Mouse (Mus musculus): ENCODE measurements around the gene Ccdc80.

Gene Ccdc80

DNA sequence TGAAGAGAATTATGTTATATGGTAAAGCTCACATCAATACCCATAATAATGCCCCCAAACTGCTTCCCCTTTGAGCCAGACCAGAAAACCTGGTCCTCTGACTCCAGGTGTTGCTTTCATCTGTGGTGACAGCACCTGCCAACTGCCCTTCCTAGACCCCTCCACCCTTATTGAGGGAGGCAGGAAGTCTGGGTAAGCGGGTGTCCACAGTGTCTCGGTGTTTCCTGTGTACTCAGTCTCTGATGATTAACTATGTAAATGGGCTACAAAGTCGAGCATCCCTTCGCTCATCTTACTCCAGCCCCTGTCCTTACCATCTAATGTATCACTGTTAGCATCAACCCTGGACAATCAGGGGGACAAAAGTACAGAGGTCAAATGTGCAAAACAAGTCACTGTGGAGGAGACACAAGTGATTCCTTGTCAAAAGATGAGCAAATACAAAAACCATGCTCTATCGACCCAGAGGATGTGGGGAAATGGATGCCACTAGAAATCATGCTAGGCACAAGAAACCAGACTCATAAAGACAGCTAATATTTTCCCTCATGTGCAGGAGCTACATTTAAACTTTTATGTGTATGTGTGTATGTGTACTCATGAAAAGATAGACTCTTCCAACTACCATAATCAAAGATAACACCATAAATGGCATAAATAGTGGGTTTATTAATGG, 15.1 kb downstream of the Ccdc80 start:
- in situ Hi-C loops (cut with MboI; ENCODE audit: unreplicated experiment in 2 of 2), result no loop called here

DNA sequence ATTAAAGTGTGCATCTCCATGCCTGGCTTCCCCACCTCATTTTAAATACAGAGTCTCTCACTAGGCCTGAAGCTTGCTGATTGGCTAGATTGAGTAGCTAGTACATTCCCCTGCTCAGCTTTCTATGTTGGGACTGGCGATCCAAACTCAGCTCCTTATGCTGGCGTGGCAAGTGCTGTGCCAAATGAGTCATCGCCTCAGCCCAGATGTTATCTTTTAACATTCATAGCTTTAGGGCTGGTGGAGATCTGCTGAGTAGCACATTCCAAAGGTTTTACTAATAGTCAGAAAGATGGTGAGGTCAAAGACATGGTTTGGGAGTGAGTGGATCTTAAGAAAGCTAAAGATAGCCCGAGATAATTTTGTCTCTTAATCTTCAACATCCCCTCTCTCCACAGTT, 17.3 kb downstream of the Ccdc80 start:
- in situ Hi-C loops (cut with MboI; ENCODE audit: unreplicated experiment in 2 of 2), result no loop called here

DNA sequence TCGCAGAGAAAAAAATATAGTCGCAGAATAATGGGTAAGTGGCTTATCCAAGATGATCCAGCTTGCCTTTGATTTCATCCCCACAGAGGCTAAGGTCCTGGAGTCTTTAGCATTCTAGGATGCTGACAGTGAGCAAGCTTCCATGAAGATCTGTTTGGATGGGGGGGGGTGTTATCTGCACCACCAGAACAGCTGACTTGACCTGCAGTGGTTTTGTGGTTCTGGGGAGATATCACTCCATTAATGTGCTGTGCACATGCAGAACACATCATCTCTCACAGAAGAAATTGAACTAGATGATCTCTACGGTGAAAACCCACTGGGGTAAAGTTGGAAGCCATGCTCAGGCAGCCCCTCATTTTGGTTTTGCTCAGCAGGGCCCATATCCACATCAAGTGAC, 24.0 kb downstream of the Ccdc80 start:
- in situ Hi-C loops (cut with MboI; ENCODE audit: unreplicated experiment in 2 of 2), result no loop called here

DNA sequence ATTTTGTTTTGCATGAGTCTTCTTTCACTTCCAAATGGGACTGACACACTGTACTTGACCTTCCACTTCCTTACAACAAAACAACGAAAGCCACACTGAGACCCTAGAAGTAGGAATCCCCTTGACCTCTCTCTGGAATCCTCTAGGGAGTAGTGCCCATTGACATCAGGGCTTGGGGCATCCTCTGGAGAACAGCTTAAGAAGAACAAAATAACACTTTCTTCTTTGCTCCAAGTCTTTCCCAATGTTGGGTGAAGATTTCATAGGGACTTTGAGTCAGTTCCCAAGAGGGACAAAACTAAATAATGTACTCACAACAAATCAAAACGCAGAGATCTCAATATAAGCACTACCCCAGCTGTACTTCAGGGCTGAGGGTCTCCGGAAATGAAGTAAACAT, 25.6 kb downstream of the Ccdc80 start:
- in situ Hi-C loops (cut with MboI; ENCODE audit: unreplicated experiment in 2 of 2), result no loop called here

DNA sequence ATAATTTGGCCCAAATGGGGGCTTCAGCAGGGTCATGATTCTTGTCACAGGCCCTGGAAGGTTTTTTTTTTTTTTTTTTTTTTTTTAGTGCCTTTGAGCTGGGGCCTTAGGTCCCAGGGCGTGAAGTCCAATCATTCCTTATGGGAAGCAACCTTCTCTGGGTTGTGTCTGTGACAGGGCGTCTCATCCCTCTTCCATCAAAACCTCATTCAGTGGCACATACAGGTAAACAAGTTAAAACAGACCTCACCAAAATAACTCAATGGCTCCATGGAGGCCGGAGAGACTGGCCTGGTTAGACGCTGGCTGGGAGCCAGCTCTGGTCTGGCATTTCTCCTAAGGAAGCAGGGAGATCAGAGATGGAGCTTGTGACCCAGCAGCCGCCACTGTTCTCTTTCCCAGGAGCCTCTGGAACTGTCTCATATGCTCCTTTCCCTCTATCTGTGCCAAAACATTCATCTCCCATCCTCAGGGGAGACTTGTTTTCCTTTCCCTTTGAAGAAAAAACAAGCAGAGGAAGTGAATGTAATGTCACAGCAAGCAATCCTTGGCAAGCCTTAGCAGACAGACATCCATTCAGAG, 27.7 kb downstream of the Ccdc80 start:
- in situ Hi-C loops (cut with MboI; ENCODE audit: unreplicated experiment in 2 of 2), result no loop called here

DNA sequence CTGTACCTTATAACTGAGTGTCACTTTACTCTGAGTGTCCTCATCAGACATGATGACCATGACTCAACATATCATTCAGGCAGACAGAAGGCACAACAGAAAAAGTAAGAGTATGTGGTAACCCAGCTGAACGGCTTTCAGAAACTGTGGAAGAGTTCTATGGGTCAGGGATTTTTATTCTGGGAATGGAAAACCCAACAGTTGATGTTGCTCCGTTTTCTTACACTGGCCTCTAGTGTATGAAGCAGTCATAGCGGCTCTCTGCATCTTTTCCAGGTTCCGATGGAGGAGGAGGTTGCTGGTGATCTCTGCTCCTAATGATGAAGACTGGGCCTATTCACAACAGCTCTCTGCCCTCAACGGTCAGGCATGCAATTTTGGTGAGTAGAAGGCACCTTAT, 29.4 kb downstream of the Ccdc80 start:
- in situ Hi-C loops (cut with MboI; ENCODE audit: unreplicated experiment in 2 of 2), result no loop called here

DNA sequence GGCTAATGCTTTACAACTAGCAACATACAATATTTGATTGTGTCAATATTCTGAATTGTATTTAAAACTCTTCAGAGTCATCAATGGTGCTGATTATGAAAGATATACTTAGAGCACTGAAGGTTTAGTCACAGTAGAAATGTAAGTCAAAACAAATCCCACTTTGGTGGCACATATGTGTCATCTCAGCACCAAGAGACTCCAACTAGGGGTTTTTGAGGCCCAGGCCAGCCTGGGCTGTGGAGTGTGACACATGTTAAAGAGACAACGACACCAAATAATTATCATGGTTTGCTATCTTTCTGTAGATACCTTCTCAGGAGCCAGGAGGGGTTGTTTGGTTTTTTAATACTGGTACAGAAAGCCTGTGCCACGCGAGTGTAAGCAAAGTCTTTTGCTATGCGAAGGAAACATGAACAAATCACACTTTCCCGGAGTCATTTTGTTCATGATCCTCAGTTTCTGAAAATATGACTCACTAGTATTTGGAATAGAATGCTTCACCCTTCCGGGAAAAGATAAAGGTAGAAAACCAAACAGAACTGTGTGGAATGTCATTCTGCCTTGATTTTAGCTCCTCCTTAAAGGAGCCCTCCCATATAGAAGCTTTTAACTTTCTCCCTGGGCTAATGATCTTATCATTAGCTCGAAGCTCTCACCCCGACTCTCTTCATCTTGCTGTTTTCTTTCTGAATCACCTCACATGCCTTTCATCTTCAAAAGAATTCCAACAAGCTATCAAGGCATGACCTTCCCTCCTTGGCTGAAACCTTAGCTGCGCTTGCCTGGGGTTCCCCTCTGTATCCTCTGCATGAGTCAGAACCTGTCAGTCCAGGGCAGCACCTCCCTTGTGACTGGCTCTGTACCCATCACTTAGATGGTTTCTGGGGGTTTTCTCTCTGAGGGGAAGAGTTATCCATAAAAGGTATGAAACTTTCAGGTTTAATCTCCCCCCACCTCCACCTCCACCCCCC, 31.3 kb downstream of the Ccdc80 start:
- in situ Hi-C loops (cut with MboI; ENCODE audit: unreplicated experiment in 2 of 2), result no loop called here

DNA sequence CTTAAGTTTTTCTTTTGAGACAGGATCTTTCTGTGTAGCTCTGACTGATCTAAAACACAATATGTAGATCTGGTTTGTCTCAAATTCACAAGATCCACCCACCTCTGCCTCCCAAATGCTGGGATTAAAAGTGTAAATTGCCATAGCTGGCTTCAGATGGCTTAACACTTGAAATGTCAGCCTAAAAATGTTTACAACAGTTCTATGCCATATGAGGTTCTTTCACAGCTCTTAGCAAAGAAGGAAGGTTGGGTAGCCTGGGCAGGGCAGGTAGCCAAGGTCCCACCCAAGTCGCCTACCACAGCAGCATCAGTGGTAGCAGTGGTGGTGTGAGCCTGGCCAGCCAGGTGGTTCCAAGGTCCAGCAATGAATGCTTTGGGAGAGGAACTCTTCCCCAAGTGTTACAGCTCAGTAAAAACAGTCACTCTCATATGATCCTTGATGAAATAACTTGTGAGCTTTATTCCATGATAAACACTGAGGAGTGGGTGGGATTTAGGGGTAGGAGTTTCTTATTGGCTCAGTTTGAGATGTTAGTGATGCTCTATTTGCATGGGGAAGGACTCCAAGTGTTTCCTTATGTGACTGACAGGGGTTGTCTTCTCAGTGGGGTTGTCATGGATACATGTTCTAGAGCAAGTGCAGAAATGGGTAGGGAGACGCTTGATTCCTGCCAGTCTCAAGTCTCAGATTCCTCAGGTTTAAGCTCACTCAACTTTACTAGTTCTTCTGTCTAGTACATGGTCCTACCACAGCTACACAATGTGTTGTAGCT, 34.9 kb downstream of the Ccdc80 start:
- in situ Hi-C loops (cut with MboI; ENCODE audit: unreplicated experiment in 2 of 2), result no loop called here

DNA sequence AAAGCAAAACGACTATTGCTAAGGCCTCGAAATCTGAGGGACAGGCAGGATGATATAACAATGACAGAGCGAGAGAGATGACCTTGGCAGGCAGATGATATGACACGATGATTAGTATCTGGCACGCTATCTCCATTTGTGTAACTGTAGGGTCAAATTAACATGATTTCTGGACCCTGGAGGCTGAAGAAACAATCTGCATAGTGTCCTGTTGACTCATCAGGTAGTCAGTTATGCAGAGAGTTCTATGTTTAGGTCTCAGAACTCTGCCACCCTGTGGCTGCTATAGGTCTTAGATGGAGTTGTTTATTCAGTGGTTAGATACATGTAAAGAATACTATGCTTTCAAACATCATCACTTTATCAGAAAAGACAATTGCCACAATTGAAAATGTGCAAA, 48.5 kb downstream of the Ccdc80 start:
- in situ Hi-C loops (cut with MboI; ENCODE audit: unreplicated experiment in 2 of 2), result loop anchor here (10.0 kb wide), 2 partner anchors 377 to 417 kb away; partner anchors contain the start of genes Cd200r1 (in 1 of the 2) and Nepro (in 1 of the 2)

DNA sequence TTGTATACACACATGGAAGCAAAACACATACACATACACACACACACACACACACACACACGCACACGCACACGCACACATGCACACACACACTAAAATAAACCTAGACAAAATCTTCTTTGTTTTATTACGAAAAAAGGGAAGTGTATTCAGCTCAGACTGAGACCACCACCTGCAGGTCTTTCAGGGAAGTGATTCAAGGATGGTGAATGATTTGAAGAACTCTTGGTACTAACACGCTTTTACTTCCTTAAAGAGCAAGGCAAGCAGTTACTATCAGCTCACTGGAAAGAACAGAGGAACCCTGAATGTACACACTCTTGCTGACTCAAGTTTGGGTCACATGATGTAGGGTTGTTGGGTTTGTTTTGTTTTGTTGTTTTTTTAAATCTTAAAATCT, 49.4 kb downstream of the Ccdc80 start:
- in situ Hi-C loops (cut with MboI; ENCODE audit: unreplicated experiment in 2 of 2), result loop anchor here (10.0 kb wide), 2 partner anchors 378 to 418 kb away; partner anchors contain the start of genes Cd200r1 (in 1 of the 2) and Nepro (in 1 of the 2)

DNA sequence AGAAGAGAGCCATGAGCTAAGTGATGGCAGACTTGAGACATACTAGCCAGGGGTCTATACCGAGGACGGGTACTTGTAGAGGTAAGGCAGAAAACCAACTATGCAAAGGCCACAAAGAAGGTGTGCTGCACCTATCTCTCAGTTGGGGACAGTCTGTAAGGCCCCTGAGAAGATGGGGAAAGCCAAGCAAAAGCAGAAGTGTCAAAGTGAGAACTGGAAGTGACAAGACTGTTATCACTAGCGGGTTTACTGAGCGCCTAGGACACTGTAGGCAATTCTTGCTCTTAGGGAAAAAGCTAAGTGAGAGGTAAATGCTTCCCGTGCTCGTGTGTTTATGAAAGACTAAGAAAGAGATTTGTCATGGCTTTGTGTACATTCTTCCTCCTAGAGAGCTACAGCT, 51.9 kb downstream of the Ccdc80 start:
- in situ Hi-C loops (cut with MboI; ENCODE audit: unreplicated experiment in 2 of 2), result loop anchor here (10.0 kb wide), 2 partner anchors 380 to 420 kb away; partner anchors contain the start of genes Cd200r1 (in 1 of the 2) and Nepro (in 1 of the 2)

DNA sequence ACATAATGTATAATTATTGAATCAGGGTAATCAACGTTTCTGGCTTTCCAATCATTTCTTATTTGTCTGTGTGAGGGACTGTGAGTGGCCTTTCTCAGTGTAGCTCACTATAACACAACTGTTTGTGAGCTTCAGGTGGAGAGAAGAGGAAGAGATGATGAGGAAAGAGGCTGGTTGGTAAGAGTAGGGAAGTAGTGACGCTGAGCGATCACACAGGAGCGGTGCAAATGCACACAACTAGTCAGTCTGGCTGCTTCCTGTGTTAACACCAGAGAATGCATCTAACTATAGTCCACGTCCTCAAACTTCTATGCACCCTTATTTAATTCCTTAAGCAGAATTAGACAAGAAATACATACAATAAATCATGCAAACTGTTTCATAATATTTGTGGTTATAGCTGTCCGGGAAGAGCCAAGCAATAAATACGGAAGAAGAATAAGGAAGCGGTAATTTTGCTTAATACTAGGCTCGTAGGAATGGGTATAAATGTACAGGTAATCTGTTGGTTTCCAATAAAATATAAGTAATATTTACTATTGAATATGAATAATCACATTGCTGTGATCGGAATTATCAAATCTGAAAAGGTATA, 55.4 kb downstream of the Ccdc80 start:
- in situ Hi-C loops (cut with MboI; ENCODE audit: unreplicated experiment in 2 of 2), result loop anchor here (10.0 kb wide), 2 partner anchors 384 to 424 kb away; partner anchors contain the start of genes Cd200r1 (in 1 of the 2) and Nepro (in 1 of the 2)

DNA sequence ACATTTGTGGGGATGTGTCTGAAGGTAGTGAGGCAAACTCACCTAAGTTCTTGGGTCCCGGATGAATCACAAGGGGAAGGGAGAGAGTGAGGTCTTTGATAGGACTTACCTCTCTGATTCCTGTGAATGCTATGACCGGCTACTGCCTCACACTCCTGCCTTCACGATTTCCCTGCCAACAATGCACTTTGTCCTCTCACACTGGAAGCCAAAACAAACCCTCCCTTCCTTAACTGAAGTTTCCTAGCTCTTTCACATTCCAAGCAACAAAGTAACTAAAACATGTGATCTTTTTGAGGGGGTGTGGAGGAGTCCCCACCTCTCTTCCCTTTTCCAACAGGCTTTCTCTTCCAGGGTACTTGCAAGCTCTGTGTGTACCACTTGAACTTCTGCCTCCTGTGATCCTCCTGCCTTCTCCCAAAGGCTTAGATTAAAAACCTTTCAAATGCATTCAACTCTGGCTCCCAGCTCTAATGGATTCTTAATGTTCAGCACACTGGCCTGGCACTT, 61.6 kb downstream of the Ccdc80 start:
- in situ Hi-C loops (cut with MboI; ENCODE audit: unreplicated experiment in 2 of 2), result loop anchor here (10.0 kb wide), 2 partner anchors 410 to 430 kb away; partner anchors contain the start of genes Gtpbp8 (in 1 of the 2) and Nepro (in 1 of the 2)

DNA sequence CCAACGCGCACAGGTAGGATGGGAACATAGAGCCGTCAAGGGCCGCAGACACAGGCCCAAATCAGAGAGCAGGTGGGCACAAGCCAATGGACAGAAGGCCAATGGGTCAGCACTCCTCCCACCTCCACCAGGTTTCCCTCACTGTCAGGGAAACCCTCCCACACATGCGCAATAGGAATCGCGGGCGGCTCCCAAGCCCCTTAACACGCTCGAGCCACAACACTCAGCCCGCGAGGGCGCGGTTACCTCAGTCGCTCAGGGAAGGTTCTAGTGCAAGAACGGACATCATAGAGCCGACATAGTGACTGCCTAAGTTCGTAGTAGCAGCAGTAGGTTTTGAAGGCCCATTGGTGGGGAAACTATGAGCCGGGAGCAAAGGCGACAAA, 64.9 kb downstream of the Ccdc80 start:
- in situ Hi-C loops (cut with MboI; ENCODE audit: unreplicated experiment in 2 of 2), result loop anchor here (10.0 kb wide), 2 partner anchors 413 to 433 kb away; partner anchors contain the start of genes Gtpbp8 (in 1 of the 2) and Nepro (in 1 of the 2)

DNA sequence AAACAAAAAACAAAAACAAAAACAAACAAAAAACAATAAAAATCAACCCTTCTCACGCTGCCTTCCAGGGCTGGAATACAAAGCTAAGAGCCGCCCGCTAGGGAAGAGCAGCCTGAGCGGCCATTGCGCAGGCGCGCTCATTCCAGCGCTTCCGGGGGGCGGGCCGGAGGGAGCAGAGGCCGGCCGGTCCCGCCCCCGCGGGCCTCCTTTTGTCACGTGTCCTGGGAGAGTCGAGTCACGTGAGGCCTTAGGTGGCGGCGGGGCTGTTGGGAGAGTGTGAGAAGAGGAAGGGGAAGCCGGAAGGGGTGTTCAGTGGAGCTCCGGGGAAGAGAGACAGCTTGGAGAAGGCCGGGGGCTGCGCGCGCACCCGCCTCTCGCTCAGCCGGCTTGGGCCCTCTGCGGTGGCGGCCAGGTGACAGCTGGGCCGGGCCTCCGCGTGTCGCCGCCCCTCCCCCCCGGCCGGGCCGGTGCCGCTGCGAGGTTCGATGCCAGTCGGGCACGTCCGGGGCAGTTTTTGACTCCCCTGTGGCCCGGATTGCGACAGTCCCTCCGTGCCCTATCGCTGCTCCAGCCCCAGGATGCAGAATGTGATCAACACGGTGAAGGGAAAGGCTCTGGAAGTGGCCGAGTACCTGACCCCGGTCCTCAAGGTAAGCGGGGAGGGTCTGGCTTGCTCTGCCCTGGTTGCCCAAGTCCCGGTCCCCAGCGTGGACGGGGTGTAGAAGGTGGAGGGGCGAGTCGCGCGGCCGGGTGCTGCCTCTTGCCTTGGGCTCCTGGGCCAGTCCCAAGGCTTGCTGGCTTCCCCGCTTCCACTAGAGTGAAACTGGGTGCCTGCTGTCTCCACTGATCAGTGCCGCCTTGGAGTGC, 65.6 kb downstream of the Ccdc80 start, which contains the start of the genes Slc35a5 and Atg3:
Gene Slc35a5 (minus strand): TSS at position 185 of the 867 bp plus-strand sequence.
Gene Atg3 (plus strand): TSS at position 264 of the 867 bp plus-strand sequence.
- in situ Hi-C loops (cut with MboI; ENCODE audit: unreplicated experiment in 2 of 2), result loop anchor here (10.0 kb wide), 2 partner anchors 414 to 434 kb away; partner anchors contain the start of genes Gtpbp8 (in 1 of the 2) and Nepro (in 1 of the 2)

DNA sequence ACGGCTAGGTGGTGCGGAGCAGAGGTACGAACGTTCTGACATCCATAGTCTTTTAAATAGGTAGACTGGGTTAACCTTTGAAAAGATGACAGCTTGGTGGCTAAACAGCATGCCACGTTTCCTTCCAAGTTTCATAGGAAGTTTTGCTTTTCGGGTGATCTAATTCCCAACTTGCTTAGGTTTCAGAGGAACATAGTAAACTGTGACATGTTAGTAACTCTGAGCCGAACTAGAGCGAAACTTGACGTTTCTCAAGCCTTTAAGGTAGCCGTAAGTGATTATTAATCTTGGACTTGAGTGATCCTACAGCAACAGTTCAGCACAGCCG, 66.2 kb downstream of the Ccdc80 start:
- in situ Hi-C loops (cut with MboI; ENCODE audit: unreplicated experiment in 2 of 2), result loop anchor here (10.0 kb wide), 2 partner anchors 415 to 435 kb away; partner anchors contain the start of genes Gtpbp8 (in 1 of the 2) and Nepro (in 1 of the 2)

All from v-Abl transformed pro-B cells (cell line).